Mouse (Mus musculus): ENCODE results near the gene Ryr2. TPM values are rescaled to one million over a fixed set of nuclear protein-coding genes. Genes with fewer than 3 reads are reported as not detected.

The Ryr2 gene
- polyA plus RNA-seq, 1 experiment from 2014 or later: 0.25 TPM

DNA sequence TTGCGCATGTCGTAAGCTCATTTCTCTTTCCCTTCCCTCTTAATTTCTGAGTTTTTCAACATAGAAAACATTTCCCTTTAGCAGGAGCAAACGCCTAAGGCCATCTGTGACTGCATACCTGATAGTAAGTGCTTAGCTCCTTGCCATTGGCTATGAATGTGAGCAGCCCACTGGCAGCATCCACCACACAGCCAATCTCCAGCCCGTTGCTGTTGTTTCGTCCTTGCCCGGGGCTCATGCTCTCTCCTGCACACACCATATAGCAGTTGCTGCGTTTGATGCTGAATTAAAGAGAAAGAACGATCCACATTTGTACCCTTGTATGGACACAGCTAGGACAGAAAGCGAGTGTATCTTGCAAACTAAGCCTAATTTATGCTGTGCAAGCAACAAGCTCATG is 361.3 kb downstream of the Ryr2 start:
- H3K27ac ChIP-seq (ENCODE audit: low read depth, low read length): no peak overlapping the region
- no peak overlapping the region for H3K4me2 ChIP-seq
- no peak overlapping the region for H3K4me3 ChIP-seq (ENCODE audit: low read depth, low read length)
- H3K27me3 ChIP-seq (ENCODE audit: control insufficient read depth, insufficient read depth, low read length): no peaks in the 10 kb centered on the region
- no peaks in the 10 kb centered on the region for H3K9me3 ChIP-seq (ENCODE audit: control insufficient read depth, low read length)
- DNase-seq (ENCODE audit: low spot score, missing footprints) (no peak), ATAC-seq (ENCODE audit: low FRiP score) (no peak)
- WGBS: 90% methylated on average over 9 of the region's 9 CpGs
- H3K9ac ChIP-seq (ENCODE audit: low read length): no peak overlapping the region
- no peaks in the 10 kb centered on the region for H3K4me1 ChIP-seq (ENCODE audit: control insufficient read depth, insufficient read depth, low read length)
- no peaks in the 10 kb centered on the region for H3K36me3 ChIP-seq (ENCODE audit: control insufficient read depth, insufficient read depth, low read length)

DNA sequence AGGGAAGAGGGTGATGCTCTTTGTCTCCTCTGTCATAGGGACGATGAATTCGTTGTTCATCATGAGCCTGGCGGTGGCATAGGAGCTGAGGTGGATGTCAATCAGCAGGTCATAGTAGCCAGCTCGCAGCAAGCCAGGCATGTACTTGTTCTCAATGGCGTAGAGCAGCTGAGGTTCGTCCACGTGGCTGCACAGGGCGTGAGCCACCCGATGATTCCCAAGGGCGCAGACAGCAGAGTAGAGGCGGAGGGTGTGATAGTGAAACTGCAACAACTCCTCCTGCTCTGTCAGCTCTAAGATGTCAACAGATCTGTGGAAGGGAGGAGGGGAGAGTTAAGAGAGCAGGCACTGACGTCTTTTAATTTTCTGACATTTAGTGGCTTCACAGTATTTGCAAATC is 368.5 kb downstream of the Ryr2 start:
- Histone ChIP-seq H3K4me2 (no peak overlapping the region), H3K36me3 (ENCODE audit: control insufficient read depth, insufficient read depth, low read length) (no peaks in the 10 kb centered on the region), H3K27ac (ENCODE audit: low read depth, low read length) (no peak overlapping the region), H3K27me3 (ENCODE audit: control insufficient read depth, insufficient read depth, low read length) (no peaks in the 10 kb centered on the region), H3K9ac (ENCODE audit: low read length) (no peak overlapping the region), H3K9me3 (ENCODE audit: control insufficient read depth, low read length) (no peaks in the 10 kb centered on the region), H3K4me1 (ENCODE audit: control insufficient read depth, insufficient read depth, low read length) (no peaks in the 10 kb centered on the region), H3K4me3 (ENCODE audit: low read depth, low read length) (no peak overlapping the region)
- 87% methylated on average over 12 of the region's 12 CpGs for WGBS
- DNase-seq (ENCODE audit: low spot score, missing footprints) (no peak), ATAC-seq (ENCODE audit: low FRiP score) (no peak)

DNA sequence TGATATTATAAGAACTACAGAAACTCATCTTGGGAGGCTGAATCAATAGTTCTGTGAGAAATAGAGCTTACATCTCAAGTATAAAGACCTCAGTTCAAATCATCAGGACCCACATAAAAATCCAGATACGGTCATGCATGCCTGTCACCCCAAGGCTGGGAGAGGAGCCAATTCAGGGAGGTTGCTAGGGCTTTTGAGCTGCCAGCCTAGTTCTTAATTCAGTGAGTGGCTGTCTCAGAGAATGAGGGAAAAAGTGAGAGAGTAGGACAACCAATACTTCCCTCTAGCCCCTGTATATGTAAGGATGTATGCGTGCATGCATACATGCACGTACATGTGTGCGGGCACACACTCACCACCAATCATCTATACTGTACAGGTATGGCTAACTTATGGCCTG is 390.5 kb downstream of the Ryr2 start:
- Histone ChIP-seq H3K27me3 (ENCODE audit: control insufficient read depth, insufficient read depth, low read length) (no peaks in the 10 kb centered on the region), H3K4me1 (ENCODE audit: control insufficient read depth, insufficient read depth, low read length) (no peaks in the 10 kb centered on the region), H3K36me3 (ENCODE audit: control insufficient read depth, insufficient read depth, low read length) (no peaks in the 10 kb centered on the region), H3K4me3 (ENCODE audit: low read depth, low read length) (no peak overlapping the region), H3K9me3 (ENCODE audit: control insufficient read depth, low read length) (no peaks in the 10 kb centered on the region), H3K9ac (ENCODE audit: low read length) (no peak overlapping the region), H3K4me2 (no peak overlapping the region), H3K27ac (ENCODE audit: low read depth, low read length) (no peak overlapping the region)
- WGBS: 95% methylated on average over 4 of the region's 4 CpGs
- DNase-seq (ENCODE audit: low spot score, missing footprints) (no peak), ATAC-seq (ENCODE audit: low FRiP score) (no peak)

DNA sequence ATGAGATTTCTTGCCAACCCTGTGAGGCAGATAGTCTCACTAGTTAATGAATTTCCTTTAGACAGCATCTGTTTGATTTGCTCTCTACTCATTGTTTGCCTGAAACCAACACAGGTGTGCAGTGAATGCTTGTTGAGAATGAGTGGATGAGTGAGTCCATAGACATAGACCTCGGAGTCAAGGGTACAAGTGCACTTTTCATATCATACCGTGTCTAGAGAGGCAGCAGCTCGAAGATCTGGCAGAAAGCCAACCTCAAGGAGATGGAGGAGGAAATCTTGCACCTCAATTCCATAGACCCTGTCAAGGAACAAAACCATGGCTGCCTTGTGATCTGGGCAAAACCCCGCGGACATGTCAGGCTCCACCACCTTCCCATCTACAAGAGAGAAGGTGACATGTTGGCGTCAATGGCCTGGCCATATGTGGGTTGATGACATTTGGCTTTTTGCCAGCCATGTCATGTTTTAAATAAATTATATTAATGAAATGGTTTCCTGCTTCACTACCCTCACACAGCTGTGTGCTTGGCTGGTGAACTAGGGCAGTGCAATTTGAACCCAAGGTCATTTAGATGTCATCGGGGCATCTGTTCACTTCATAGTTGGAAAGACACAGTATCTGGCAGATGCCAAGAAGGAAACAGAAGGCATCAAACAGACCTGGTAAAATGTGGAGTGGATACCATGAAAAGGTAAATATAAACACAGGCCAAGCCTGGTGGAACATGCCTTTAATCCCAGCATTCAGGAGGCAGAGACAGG is 396.9 kb downstream of the Ryr2 start:
- no peak overlapping the region for H3K27ac ChIP-seq (ENCODE audit: low read depth, low read length)
- H3K4me2 ChIP-seq: no peak overlapping the region
- DNase-seq (ENCODE audit: low spot score, missing footprints): no peak
- no peaks in the 10 kb centered on the region for H3K27me3 ChIP-seq (ENCODE audit: control insufficient read depth, insufficient read depth, low read length)
- no peak overlapping the region for H3K9ac ChIP-seq (ENCODE audit: low read length)
- no peak overlapping the region for H3K4me3 ChIP-seq (ENCODE audit: low read depth, low read length)
- H3K36me3 ChIP-seq (ENCODE audit: control insufficient read depth, insufficient read depth, low read length): no peaks in the 10 kb centered on the region
- no peaks in the 10 kb centered on the region for H3K9me3 ChIP-seq (ENCODE audit: control insufficient read depth, low read length)
- 90% methylated on average over 7 of the region's 7 CpGs for WGBS
- no peaks in the 10 kb centered on the region for H3K4me1 ChIP-seq (ENCODE audit: control insufficient read depth, insufficient read depth, low read length)
- ATAC-seq (ENCODE audit: low FRiP score): no peak

DNA sequence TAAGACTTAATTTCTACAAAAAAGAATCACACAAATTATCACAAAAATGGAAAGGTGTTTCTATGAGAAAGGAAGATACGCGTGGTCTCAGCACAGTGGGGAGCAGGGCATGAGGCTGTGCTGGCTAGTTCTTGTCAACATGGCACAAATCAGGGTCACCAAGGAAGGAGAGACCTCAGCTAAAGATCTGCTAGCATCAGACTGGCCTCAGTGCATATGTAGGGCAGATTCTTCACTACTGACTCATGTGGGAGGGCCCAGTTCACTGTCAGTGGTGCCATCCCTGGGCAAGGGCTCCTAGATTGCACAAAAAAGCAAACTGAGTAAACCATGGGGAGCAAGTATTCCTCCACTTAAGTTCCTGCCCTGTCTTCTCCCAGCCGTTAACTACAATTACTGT is 405.0 kb downstream of the Ryr2 start:
- no peak overlapping the region for H3K4me2 ChIP-seq
- 84% methylated on average over 3 of the region's 3 CpGs for WGBS
- H3K36me3 ChIP-seq (ENCODE audit: control insufficient read depth, insufficient read depth, low read length): no peaks in the 10 kb centered on the region
- no peaks in the 10 kb centered on the region for H3K27me3 ChIP-seq (ENCODE audit: control insufficient read depth, insufficient read depth, low read length)
- H3K9me3 ChIP-seq (ENCODE audit: control insufficient read depth, low read length): no peaks in the 10 kb centered on the region
- H3K4me1 ChIP-seq (ENCODE audit: control insufficient read depth, insufficient read depth, low read length): no peaks in the 10 kb centered on the region
- no peak for DNase-seq (ENCODE audit: low spot score, missing footprints)
- H3K27ac ChIP-seq (ENCODE audit: low read depth, low read length): no peak overlapping the region
- no peak overlapping the region for H3K9ac ChIP-seq (ENCODE audit: low read length)
- ATAC-seq (ENCODE audit: low FRiP score): no peak
- no peak overlapping the region for H3K4me3 ChIP-seq (ENCODE audit: low read depth, low read length)

DNA sequence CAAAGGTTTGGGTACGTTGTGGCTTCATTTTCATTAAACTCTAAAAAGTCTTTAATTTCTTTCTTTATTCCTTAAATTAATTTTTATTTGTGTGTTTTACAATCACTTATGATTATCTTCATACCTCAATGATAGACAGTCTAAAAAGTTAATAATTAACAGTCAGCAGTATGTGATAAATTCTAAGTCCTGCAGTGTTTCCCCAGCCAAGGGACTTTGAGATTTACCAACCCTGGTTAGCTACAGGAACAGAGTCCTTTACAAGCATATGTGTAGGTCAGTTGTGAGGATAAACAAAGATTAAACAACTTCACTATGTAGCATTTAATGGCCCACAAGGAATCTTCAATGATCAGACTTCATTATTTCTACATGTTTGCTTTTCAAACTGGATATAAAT is 410.2 kb downstream of the Ryr2 start:
- Histone ChIP-seq H3K4me3 (ENCODE audit: low read depth, low read length) (no peak overlapping the region), H3K36me3 (ENCODE audit: control insufficient read depth, insufficient read depth, low read length) (no peaks in the 10 kb centered on the region), H3K4me2 (no peak overlapping the region), H3K27ac (ENCODE audit: low read depth, low read length) (no peak overlapping the region), H3K9me3 (ENCODE audit: control insufficient read depth, low read length) (no peaks in the 10 kb centered on the region), H3K9ac (ENCODE audit: low read length) (no peak overlapping the region), H3K4me1 (ENCODE audit: control insufficient read depth, insufficient read depth, low read length) (no peaks in the 10 kb centered on the region), H3K27me3 (ENCODE audit: control insufficient read depth, insufficient read depth, low read length) (no peaks in the 10 kb centered on the region)
- no peak for DNase-seq (ENCODE audit: low spot score, missing footprints)
- no peak for ATAC-seq (ENCODE audit: low FRiP score)
- 84% methylated on average over 1 of the region's 1 CpGs for WGBS

DNA sequence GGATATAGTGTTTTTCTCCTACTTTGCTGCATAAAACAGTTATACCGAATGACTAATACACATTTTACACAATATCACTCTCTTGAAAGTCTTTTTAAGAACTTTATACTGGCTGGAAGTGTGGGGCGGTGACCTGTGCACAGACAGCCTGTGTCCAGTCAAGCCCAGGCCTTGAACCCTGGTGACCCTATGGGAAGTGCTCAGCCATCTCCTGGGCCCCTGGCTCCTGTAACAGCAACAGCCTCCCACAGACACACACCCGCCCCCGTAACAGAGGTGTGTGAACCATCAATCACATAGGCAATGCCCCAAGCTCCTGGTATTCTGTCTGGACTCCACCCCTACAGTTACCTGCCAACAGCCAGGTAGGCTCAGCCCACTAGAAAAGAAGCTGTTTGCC is 424.9 kb downstream of the Ryr2 start:
- DNase-seq (ENCODE audit: low spot score, missing footprints) (no peak), ATAC-seq (ENCODE audit: low FRiP score) (no peak)
- H3K4me2 ChIP-seq: no peak overlapping the region
- 86% methylated on average over 4 of the region's 4 CpGs for WGBS
- no peak overlapping the region for H3K4me3 ChIP-seq (ENCODE audit: low read depth, low read length)
- H3K36me3 ChIP-seq (ENCODE audit: control insufficient read depth, insufficient read depth, low read length): no peaks in the 10 kb centered on the region
- no peak overlapping the region for H3K9ac ChIP-seq (ENCODE audit: low read length)
- no peak overlapping the region for H3K27ac ChIP-seq (ENCODE audit: low read depth, low read length)
- no peaks in the 10 kb centered on the region for H3K4me1 ChIP-seq (ENCODE audit: control insufficient read depth, insufficient read depth, low read length)
- no peaks in the 10 kb centered on the region for H3K27me3 ChIP-seq (ENCODE audit: control insufficient read depth, insufficient read depth, low read length)
- H3K9me3 ChIP-seq (ENCODE audit: control insufficient read depth, low read length): no peaks in the 10 kb centered on the region

DNA sequence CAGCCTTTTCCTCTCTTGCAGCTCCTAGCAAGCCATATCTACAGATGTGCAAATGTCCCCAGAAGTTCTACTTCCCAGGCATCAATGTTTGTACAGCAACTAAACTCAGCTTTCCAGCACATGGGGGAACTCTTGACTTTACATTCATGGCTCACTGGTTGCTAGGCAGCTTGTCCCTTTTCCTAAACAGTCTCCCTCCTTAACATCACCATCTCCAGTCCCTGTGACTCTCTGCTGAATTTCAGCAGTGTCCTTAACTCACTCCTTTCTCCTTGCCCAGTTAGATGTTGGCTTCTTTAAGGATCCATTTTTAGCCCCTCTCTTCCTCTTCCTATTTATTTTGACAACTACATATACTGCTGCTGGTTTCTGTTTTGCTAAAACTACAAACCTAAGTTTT is 443.9 kb downstream of the Ryr2 start:
- ATAC-seq (ENCODE audit: low FRiP score) (no peak), DNase-seq (ENCODE audit: low spot score, missing footprints) (no peak)
- Histone ChIP-seq H3K9me3 (ENCODE audit: control insufficient read depth, low read length) (no peaks in the 10 kb centered on the region), H3K9ac (ENCODE audit: low read length) (no peak overlapping the region), H3K27me3 (ENCODE audit: control insufficient read depth, insufficient read depth, low read length) (no peaks in the 10 kb centered on the region), H3K4me1 (ENCODE audit: control insufficient read depth, insufficient read depth, low read length) (no peaks in the 10 kb centered on the region), H3K4me3 (ENCODE audit: low read depth, low read length) (no peak overlapping the region), H3K27ac (ENCODE audit: low read depth, low read length) (no peak overlapping the region), H3K36me3 (ENCODE audit: control insufficient read depth, insufficient read depth, low read length) (no peaks in the 10 kb centered on the region), H3K4me2 (no peak overlapping the region)

DNA sequence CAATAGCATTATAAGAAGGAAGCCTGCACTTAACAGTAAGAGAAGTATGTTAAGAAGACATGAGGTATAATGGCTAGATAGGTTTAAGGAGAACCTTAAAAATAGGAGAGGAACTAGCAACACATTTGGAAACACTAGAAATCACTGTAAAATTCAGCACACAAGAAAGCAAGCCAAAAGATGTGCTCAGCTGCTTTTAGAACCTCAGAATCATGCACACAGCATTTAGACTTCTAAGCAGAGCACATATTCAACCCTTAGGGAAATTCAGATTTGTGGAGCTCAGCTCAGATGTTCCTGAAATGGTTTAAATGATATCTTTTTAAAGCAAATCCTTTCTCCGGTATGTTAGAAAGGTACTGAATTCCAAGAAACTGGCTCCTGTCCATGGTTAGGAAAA is 461.9 kb downstream of the Ryr2 start:
- no peaks in the 10 kb centered on the region for H3K27me3 ChIP-seq (ENCODE audit: control insufficient read depth, insufficient read depth, low read length)
- H3K4me1 ChIP-seq (ENCODE audit: control insufficient read depth, insufficient read depth, low read length): no peaks in the 10 kb centered on the region
- DNase-seq (ENCODE audit: low spot score, missing footprints) (peak; percentile 76), ATAC-seq (ENCODE audit: low FRiP score) (no peak)
- 98% methylated on average over 1 of the region's 1 CpGs for WGBS
- H3K36me3 ChIP-seq (ENCODE audit: control insufficient read depth, insufficient read depth, low read length): no peaks in the 10 kb centered on the region
- H3K4me3 ChIP-seq (ENCODE audit: low read depth, low read length): no peak overlapping the region
- no peak overlapping the region for H3K9ac ChIP-seq (ENCODE audit: low read length)
- H3K9me3 ChIP-seq (ENCODE audit: control insufficient read depth, low read length): no peaks in the 10 kb centered on the region
- no peak overlapping the region for H3K27ac ChIP-seq (ENCODE audit: low read depth, low read length)
- H3K4me2 ChIP-seq: no peak overlapping the region
